Mouse (Mus musculus) stomach, embryonic 14.5 days (tissue): ENCODE results near the gene Nanos2. TPM values are rescaled to one million over a fixed set of nuclear protein-coding genes. Genes with fewer than 3 reads are reported as not detected.

Experiments
- ATAC-seq: fragments of 200-750 bp; cut with Nextera tagmentation; 2 replicates; pipeline ENCODE4 v1.8.0; 2017; ENCODE audit warnings: low read depth, moderate TSS enrichment; ENCODE audit not compliant: insufficient number of reproducible peaks, insufficient read depth, low FRiP score
- H3K27ac ChIP-seq: fragments of 300-500 bp; sonication (generic); 2 replicates; pipeline ENCODE4 v1.5.1; 2014; ENCODE audit warnings: mild to moderate bottlenecking, low read length, moderate library complexity, mixed read lengths
- H3K27me3 ChIP-seq: fragments of 300-500 bp; sonication (generic); 2 replicates; pipeline ENCODE4 v1.6.1; 2014; ENCODE audit warnings: low read length, control low read depth, mixed read lengths; ENCODE audit not compliant: control insufficient read depth, insufficient read depth
- H3K36me3 ChIP-seq: fragments of 300-500 bp; sonication (generic); 2 replicates; pipeline ENCODE4 v1.6.1; 2014; ENCODE audit warnings: mild to moderate bottlenecking, control low read depth, low read length, moderate library complexity, mixed read lengths; ENCODE audit not compliant: control insufficient read depth, insufficient read depth
- H3K4me1 ChIP-seq: fragments of 300-500 bp; sonication (generic); 2 replicates; pipeline ENCODE4 v1.6.1; 2014; ENCODE audit warnings: low read length, control low read depth, mixed read lengths; ENCODE audit not compliant: control insufficient read depth, insufficient read depth
- H3K4me2 ChIP-seq: fragments of 300-500 bp; sonication (generic); replicated peaks from 2 replicates; pipeline ENCODE4 v1.6.1; 2014; ENCODE audit warnings: low read depth, low read length, control low read depth
- H3K4me3 ChIP-seq: fragments of 300-500 bp; sonication (generic); 2 replicates; pipeline ENCODE4 v1.5.1; 2014; ENCODE audit warnings: low read depth, low read length, control low read depth
- H3K9ac ChIP-seq: fragments of 300-500 bp; sonication (generic); replicated peaks from 2 replicates; pipeline ENCODE4 v1.6.1; 2014; ENCODE audit warnings: low read depth, mild to moderate bottlenecking, control low read depth, low read length, moderate library complexity, mixed read lengths
- H3K9me3 ChIP-seq: fragments of 300-500 bp; sonication (generic); 2 replicates; pipeline ENCODE4 v1.6.1; 2016; ENCODE audit warnings: low read depth, low read length, control low read depth; ENCODE audit not compliant: control insufficient read depth
- WGBS: fragments of 180-500 bp; shearing (Covaris S2); extraction: QIAGEN DNeasy Blood & Tissue Kit; methylation state at CpG from one replicate; pipeline ENCODE4 v1.1.7; 2014; 5-methylcytosine and 5-hydroxymethylcytosine counted together
- polyA plus RNA-seq: library from polyadenylated mRNA; unstranded; fragments of >200 nt; fragmentation: Nextera tagmentation; extraction: Ambion mirVana; gene quantifications from 2 replicates; pipeline ENCODE4 v1.2.1, GENCODE M21; 2014

Nanos2 gene
- polyA plus RNA-seq, 1 experiment from 2014 or later: not detected

DNA sequence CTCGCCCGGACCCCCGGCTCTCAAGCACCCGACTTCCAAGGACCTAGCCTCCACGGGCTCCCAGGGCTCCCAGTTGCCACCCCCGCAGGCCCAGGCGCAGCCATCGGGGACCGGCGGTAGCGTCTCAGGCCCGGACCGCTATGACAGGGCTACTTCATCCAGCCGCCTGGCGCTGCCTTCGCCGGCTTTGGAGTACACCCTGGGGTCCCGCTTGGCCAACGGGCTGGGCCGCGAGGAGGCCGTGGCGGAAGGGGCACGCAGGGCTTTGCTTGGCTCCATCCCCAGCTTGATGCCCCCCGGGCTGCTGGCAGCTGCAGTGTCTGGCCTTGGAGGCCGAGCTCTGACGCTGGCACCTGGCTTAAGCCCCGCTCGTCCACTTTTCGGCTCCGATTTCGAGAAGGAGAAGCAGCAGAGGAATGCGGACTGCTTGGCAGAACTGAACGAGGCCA is 17.5 kb downstream of the Nanos2 start:
- WGBS: 4% methylated on average over 34 of the region's 34 CpGs
- peaks cover 30% of the 10 kb centered on the region for H3K4me1 ChIP-seq
- H3K9ac ChIP-seq: peak overlapping the region; percentile 88
- peaks cover 21% of the 10 kb centered on the region for H3K36me3 ChIP-seq
- peak overlapping the region; percentile 87 for H3K4me2 ChIP-seq
- peak overlapping the region; percentile 98; the same call in 1 of the 2 replicates for H3K27ac ChIP-seq
- ATAC-seq: no peak
- peak overlapping the region; percentile 88 for H3K4me3 ChIP-seq
- no peaks in the 10 kb centered on the region for H3K9me3 ChIP-seq
- H3K27me3 ChIP-seq: no peaks in the 10 kb centered on the region

DNA sequence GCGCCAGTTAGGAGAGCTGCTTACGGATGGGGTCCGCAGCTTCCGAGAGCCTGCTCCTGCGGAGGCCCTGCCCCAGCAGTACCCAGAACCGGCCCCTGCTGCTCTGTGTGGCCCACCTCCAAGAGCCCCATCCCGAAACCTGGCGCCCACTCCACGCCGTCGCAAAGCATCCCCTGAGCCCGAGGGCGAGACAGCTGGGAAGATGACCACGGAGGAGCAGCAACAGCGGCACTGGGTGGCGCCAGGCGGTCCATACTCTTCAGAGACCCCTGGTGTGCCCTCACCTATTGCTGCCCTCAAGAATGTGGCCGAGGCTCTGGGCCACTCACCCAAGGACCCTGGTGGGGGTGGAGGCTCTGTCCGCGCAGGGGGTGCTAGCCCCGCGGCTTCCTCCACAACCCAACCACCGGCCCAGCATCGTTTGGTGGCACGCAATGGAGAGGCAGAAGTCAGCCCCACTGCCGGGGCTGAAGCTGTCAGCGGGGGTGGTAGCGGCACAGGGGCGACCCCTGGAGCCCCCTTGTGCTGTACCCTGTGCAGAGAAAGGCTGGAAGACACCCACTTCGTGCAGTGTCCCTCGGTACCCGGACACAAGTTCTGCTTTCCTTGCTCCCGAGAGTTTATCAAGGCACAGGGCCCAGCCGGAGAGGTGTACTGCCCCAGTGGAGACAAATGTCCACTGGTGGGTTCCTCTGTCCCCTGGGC is 18.4 kb downstream of the Nanos2 start:
- Histone ChIP-seq H3K9me3 (no peaks in the 10 kb centered on the region), H3K9ac (peak overlapping the region; percentile 88; the same call in 1 of the 2 replicates), H3K36me3 (peaks cover 21% of the 10 kb centered on the region), H3K4me3 (peak overlapping the region; percentile 88; the same call in 1 of the 2 replicates), H3K27ac (no peak overlapping the region), H3K4me1 (peaks cover 33% of the 10 kb centered on the region), H3K27me3 (no peaks in the 10 kb centered on the region), H3K4me2 (peak overlapping the region; percentile 87)
- 74% methylated on average over 34 of the region's 34 CpGs for WGBS
- ATAC-seq: no peak

DNA sequence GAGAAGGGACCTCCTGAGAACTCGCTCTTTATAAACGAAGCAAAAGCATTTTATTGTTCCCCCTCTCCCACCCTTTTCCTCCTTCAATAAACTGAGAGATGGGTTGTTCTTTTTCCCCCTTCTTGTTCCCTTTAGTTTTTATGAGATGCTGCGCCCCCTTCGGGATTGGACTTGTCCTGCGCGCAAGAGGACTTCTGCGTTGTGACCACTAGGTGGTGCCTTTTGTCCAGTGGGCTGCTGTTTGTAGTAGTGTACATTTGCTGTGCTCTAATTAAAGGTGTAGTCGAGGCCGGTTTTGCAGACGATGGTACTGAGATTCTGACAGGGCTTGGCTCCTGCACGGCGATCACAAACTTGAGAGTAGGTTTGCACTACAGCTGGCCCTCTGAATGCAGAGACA is 19.3 kb downstream of the Nanos2 start:
- H3K4me1 ChIP-seq: peaks cover 31% of the 10 kb centered on the region
- peak overlapping the region; percentile 87 for H3K4me2 ChIP-seq
- no peaks in the 10 kb centered on the region for H3K27me3 ChIP-seq
- H3K36me3 ChIP-seq: peaks cover 21% of the 10 kb centered on the region
- H3K9me3 ChIP-seq: no peaks in the 10 kb centered on the region
- no peak overlapping the region for H3K9ac ChIP-seq
- peak overlapping the region; percentile 71; the same call in 1 of the 2 replicates for H3K27ac ChIP-seq
- no peak for ATAC-seq
- peak overlapping the region; percentile 88; the same call in 1 of the 2 replicates for H3K4me3 ChIP-seq
- 9% methylated on average over 12 of the region's 12 CpGs for WGBS

DNA sequence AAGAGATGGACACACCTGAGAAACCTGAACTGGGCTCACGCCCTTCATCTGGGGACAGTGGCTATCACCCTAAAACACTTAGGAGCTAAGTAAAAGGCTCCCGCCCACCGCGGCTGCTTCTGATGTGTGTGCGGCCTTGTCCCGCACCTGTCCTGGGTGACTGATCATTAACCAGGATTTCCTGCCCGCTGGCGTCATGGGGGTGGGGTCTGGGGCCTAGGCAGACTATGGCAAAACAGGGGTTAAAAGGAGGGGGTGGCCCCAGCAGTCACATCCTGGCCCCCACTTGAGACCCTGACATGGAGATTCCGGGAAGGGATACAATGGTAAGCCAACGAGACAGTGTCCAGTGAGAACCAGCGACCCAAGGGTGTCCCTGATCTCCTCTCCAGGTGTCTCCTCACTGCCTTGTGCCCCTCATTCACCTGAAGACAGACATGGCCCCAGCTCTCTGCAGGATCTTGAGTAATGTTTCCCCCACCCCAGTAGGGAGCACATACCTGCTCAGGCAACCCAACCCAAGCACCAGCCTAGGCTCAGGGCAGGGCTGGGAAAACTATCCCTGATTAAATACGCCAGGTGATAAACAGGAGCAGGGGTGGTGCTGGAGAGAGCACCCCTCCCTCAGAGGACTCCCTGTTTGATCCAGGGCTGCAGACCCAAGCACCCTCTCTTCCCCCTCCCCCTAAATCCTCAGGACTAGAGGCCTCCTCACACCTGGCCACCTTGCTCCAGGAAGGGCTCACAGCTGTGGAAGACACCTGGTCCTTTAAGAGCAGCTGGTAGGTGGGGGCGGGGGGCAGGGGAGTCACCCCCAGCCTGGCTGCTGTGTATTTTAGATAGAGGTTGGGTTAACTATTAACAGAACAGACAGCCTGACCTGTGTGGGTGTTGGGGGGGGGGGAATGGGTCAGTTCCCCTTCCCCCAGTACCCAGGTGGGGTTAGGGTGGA is 20.1 kb downstream of the Nanos2 start:
- H3K27me3 ChIP-seq: no peaks in the 10 kb centered on the region
- H3K4me1 ChIP-seq: peaks cover 34% of the 10 kb centered on the region
- no peak overlapping the region for H3K4me3 ChIP-seq
- 55% methylated on average over 13 of the region's 13 CpGs for WGBS
- peaks cover 21% of the 10 kb centered on the region for H3K36me3 ChIP-seq
- H3K4me2 ChIP-seq: peak overlapping the region; percentile 27
- H3K9me3 ChIP-seq: no peaks in the 10 kb centered on the region
- ATAC-seq: peak; percentile 70
- H3K9ac ChIP-seq: no peak overlapping the region
- peak overlapping the region; percentile 71; the same call in 1 of the 2 replicates for H3K27ac ChIP-seq

DNA sequence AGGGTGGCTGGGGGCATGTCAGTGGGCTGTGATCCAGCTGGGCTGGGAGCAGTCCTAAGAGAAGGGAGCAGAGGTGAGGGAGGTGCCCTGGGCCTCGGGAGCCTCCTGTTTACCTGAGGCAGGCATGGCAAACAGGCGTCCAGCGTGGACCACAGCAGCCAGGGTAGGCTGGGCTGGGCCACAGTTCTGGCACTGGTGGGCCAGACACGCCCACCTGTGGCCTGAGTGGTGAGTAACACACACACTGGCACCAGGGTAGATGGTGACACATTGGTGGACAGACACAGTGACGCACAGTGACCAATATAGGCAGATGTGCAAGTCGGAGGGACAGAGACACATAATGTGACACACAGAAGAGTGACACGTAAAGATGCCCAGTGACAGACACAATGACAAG is 23.4 kb downstream of the Nanos2 start:
- no peaks in the 10 kb centered on the region for H3K27me3 ChIP-seq

DNA sequence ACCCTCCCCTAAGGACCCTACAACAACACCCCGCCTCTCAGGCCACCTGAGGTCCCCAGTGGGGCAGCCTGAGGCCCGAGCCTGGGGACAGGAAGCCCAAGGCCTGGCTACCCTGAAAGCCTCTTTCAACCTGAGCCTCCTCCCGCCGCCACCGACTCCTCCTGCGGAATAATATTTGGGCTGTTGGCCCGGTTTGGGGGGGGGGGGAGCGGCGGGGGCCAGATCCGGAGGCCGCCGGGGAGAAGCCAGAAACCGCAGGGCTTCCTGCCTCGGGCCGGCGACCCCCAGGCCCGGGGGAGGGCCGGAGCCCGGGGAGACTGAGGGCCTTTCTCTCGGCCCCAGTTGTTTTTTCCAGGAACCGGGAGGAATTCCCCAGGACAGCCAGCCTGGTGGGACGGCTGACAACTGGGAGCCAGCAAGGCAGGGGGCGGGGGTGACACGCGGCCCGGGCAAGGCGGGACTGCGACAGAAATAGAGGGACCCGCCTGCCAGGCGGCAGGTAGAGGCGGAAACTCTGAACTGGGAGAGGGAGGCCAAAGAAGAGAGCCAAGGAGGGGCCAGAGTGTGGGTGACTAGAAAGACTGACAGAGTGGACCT is 24.9 kb downstream of the Nanos2 start:
- Histone ChIP-seq H3K36me3 (peaks cover 3% of the 10 kb centered on the region; the same call in 1 of the 2 replicates), H3K4me3 (peak overlapping the region; percentile 26), H3K9ac (peak overlapping the region; percentile 52), H3K27me3 (no peaks in the 10 kb centered on the region), H3K27ac (peak overlapping the region; percentile 83), H3K9me3 (no peaks in the 10 kb centered on the region), H3K4me2 (peak overlapping the region; percentile 56), H3K4me1 (peaks cover 15% of the 10 kb centered on the region; the same call in 1 of the 2 replicates)
- ATAC-seq: peak; percentile 46; the same call in 1 of the 2 replicates
- WGBS: 2% methylated on average over 29 of the region's 31 CpGs

More for the DNA sequence above, 23.4 kb downstream of the Nanos2 start:
- Histone ChIP-seq H3K36me3 (peaks cover 17% of the 10 kb centered on the region), H3K9ac (no peak overlapping the region), H3K4me1 (peaks cover 28% of the 10 kb centered on the region), H3K4me2 (no peak overlapping the region), H3K9me3 (no peaks in the 10 kb centered on the region), H3K27ac (no peak overlapping the region), H3K4me3 (no peak overlapping the region)
- 63% methylated on average over 7 of the region's 7 CpGs for WGBS
- no peak for ATAC-seq

DNA sequence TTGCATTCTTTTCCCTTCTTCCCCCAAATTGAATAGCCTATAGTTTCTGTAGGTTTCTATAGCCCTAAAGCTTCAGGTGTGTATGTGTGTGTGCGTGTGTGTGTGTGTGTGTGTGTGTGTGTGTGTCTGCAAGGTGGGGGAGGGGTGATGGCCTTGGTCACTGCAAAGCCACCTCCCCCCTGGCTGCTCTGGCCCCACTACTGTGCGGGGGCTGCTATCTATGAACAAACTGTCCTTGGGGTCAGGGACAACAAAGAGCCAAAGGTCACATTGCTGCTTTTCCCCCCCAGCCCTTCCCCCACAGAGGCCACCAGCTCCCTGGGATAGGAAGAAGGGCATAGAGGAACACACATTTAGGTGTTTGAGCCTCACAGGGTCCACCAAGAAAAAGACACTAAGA is 25.7 kb downstream of the Nanos2 start:
- Histone ChIP-seq H3K9ac (no peak overlapping the region), H3K9me3 (no peaks in the 10 kb centered on the region), H3K4me3 (no peak overlapping the region), H3K27me3 (no peaks in the 10 kb centered on the region), H3K4me2 (0 out of 2 replicates have a peak overlapping the region, but pooled peaks have one; percentile 56), H3K27ac (no peak overlapping the region), H3K4me1 (peaks cover 15% of the 10 kb centered on the region; the same call in 1 of the 2 replicates), H3K36me3 (no peaks in the 10 kb centered on the region)
- WGBS: 38% methylated on average over 2 of the region's 2 CpGs
- ATAC-seq: no peak

DNA sequence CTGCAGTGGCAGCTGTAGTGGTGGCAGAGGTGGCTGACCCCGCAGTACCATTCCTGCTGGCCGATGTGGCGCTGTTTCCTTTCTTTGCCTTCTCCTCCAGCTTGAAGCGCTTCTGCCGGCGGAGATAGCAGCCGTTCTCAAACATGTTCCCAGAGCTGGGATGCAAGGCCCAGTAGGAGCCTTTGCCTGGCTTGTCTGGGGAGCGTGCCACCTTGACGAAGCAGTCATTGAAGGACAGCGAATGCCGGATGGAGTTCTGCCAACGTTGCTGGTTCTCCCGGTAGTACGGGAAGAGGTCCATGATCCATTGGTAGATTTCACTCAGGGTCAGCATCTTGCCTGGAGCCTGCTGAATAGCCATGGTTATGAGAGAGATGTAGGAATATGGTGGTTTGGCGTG is 27.3 kb downstream of the Nanos2 start:
- Histone ChIP-seq H3K4me2 (no peak overlapping the region), H3K9me3 (no peaks in the 10 kb centered on the region), H3K27ac (no peak overlapping the region), H3K4me1 (peaks cover 15% of the 10 kb centered on the region; the same call in 1 of the 2 replicates), H3K9ac (no peak overlapping the region), H3K4me3 (no peak overlapping the region), H3K27me3 (no peaks in the 10 kb centered on the region), H3K36me3 (no peaks in the 10 kb centered on the region)
- WGBS: 67% methylated on average over 15 of the region's 15 CpGs
- ATAC-seq: no peak
